Mouse (Mus musculus) thymus, postnatal 25 days (tissue): ENCODE measurements around the gene Kif13a.

Experiments used
- DNase-seq: peaks from one replicate; pipeline ENCODE4 v3.0.0; 2022

Kif13a gene

DNA sequence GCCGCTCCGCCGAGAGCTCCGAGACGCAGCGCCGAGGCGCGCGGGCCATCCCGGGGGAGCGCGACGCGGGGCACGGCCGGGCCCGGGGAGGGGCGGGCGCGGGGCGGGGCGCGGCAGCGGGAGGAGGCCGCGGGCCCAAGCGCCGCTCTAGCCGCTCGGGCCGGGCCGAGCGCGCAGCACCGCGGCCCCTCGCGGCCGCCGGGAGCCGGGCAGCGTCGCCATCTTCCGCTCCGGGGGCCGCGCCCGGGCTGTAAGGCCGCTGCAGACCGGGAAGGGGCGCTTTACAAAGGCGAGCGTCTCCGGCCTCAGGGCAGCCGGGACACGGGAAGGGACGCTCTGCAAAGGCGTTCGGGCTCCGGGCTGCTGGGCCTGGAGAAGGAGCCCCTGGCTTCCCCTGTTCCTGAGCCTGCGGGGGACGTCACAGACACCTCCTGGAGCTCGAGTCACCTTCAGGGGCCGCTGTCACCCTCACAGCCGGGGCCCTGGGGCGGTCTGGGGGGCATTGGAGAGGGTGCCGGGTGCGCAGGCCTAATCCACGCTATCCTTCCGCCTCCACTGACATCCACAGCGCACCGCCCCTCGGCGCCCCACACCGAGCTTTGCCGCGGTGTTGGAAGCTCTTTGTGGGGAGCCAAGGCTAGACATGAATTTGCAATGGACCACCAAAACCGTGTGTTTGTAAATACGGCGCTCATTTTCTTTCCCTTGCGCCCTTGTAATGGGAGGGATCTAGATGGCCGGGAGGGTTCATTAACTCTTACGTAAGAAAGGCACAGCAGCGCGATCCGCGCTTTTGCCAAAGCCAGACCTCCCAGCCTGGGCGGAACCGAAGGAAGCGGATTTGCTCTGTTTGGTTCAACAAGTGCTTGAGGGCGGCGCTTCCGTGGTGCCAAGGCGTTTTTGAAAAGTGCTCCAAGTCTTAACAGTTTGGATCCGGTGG lies at the start of gene Kif13a:
Gene Kif13a (minus strand): TSS at position 149 of the 940 bp plus-strand sequence.
- peak; percentile 56 for DNase-seq

DNA sequence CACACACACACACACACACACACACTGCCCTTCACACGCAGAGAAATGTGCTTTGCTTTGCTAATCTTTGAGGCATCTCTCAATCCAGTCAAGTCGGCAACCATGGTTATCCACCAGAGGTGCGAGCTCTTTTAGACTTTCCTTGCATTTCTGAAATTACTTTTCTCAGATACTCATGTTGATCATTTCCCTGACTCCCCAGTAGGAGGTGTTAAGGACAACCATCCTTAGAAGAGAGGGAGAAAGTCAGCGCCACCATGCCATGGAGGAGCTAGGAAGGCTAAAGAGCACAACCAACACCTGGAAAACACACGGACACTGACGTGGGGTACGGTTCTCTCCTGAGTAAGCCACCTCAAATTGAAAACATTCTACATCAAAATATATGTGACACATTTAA lies 46.9 kb upstream of the Kif13a start:
- DNase-seq, result no peak

DNA sequence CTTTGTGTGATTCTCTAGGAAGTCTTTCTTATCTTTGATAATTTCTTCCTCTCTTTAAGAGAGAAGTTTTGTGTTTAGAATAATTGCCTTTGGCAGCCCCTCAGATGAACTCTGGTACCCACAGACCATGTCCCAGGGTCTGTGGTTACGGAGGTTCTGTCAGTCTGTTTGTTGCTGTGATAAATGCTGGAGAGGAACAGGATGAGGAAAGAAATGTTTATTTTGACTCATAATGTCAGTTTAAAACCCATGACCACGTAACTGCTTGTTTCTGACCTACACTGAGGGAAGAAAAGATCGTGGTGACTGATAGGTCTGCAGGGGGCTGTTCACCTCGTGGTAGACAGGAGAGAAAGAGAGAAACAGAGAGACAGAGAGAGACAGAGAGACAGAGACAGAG lies 46.3 kb upstream of the Kif13a start:
- DNase-seq, result no peak

DNA sequence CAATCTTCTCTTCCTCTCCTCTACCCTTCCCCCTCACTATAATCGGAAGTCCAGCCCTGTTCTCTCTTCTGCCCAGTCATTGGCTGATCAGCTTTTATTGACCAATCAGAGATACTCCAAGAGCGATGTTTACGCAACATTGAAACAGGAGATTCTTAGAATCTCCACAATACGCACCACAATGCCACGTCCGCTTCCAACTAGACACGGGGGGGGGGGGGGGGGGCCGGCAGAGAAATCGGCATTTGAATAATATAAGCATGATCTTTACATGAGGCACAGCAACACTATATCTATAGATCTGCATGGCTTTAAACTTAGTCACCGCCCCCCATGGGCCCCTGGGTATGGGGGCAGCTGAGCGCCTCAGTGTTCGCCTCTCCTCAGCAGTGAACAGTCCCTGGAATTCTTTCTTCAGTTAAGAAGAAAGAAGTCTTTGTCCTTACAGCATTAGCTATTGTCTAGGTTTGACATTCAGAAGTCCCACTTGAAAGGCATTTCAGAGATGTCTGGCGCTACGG lies 45.4 kb upstream of the Kif13a start:
- DNase-seq, result no peak

DNA sequence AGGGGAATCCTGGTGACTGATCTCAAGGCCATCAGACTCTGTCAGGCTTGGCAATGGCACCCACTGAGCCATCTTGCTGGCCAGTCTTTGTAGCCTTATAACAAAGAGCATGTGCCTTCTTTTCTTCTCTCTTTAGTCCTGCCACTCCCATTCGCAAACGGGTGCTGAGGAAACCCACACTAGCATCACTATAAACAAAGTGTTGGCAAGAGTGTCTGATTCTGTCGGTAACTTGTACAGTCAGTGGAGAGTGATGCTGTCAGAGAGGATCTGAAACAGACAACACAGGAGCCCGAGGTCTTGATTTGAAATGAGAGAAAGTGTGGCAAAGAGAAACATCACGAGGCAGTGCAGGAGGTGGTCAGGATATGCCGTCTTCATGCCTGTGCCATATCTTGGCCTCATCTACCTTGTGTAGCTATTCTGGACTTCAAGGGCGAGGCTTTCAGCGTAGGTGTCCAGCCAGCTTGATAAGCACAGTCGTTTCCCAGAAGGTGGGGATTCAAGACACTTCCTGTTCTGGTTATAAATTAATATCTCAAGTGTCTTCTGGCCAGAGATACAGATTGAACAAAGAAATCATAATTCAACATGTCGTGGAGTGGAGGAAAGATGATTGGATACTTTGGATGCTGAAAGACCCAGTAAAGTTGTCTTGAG lies 40.7 kb upstream of the Kif13a start:
- DNase-seq, result no peak

DNA sequence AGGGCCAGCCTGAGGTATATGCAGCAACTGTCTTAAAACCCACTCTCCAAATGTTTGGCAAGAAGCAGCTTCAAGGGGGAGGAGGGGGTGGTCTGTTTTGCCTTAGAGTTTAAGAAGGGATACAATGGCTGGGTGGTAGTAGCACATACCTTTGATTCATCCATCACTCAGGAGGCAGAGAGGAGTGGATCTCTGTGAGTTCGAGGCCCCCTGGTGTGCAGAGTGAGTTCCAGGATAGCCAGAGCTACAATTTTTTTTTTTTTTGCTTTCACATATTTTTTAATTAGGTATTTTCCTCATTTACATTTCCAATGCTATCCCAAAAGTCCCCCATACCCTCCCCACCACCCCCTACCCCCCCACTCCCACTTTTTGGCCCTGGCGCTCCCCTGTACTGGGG lies 39.0 kb upstream of the Kif13a start:
- no peak for DNase-seq

DNA sequence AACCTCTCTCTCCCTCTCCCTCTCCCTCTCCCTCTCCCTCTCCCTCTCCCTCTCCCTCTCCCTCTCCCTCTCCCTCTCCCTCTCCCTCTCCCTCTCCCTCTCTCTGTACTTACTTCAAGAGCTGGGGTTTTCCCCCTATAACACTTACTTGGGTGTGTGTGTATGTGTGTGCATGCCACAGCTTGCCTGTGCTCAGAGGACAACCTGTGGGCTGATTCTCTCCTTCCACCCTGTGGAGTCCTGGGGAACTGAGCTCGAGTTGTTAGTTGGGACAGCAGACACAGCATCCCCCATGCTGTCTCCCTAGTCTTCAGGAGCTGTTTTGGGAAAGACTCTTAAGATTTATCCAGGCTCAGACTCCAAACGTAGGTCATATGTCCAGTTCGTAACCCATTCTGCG lies 37.6 kb upstream of the Kif13a start:
- DNase-seq, result no peak

DNA sequence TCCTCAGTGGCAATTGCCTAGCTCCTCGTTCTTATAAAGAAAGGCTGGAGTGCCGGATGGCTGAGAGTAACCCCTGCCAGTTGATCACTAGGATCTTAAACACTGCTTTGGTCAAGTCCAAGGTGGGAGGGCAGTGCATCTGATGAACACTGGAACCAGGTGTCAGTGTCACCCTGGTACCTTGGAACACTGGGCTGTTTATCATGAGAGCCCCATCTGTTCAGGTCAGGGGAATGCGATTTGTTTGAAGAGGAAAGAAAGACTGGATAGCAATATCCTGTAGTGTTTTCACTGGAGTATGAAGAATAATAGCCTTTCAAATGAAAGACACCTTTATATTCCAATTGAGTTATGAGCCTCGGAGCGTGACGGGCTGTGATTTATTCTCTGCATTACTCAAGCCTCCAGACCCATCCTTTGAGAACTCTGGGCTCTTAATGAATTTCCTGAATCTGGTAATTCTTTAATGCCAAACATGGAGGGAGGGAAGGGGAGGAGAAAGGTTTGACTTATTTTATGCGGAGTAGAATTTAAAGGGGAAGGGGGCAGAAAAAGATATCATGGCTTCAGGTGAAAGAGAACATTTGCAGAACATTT lies 31.3 kb upstream of the Kif13a start:
- DNase-seq, result no peak

DNA sequence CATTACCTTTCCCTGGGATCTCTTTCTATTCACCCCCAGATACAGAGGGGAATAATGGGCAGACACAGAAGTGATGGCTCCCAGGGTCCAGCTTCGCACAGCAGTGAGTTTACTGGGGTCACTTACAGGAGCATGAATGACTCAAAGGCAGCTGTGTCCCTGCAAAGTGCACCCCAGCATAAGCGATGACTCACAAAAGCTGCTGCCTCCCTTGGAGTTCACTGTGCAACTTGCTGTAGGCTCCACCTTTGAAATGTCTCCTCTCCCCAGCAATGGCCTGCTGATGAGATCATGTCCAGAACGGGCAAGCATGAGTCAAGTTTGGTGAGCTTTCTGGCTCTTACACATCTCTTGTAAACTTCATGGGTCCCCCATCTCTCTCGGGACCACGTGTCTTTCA lies 29.5 kb upstream of the Kif13a start:
- DNase-seq, result no peak

DNA sequence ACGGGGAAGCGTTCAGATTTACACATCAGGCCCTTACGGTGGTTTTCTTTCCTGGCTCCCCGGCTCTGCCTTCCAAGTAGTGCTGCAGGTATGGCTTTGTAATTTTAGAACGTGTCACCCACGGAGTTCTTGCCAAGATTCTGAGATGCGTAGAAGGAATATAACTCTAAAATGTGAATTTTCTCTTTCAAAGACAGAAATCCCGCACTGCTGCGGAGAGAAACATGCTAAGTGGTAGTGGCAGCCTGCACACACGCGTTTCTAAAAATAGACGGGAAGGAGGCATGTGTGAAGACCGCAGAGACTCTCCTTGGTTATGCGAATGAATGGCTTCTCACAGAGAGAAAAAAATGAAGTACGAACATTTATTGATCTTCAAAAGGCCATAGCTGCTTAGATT lies 21.5 kb upstream of the Kif13a start:
- DNase-seq, result no peak

DNA sequence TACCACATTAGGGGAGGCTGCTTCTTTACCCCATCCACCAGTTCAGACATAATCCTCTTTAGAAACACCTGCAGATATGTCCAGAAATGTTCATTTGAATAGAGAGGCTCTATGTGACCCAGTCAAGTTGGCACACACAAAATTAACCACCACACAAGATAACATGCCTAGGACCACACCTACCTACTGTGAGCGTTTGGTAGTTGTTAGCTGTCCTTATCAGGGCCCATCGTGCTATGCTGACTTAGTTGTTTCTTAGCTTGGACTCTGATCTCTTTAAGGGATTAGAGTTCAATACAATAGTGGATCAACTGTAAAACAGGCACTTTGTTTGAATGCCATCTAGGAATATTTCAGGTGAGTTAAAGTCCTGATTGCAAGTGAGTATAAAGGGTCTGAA lies 20.1 kb upstream of the Kif13a start:
- no peak for DNase-seq

DNA sequence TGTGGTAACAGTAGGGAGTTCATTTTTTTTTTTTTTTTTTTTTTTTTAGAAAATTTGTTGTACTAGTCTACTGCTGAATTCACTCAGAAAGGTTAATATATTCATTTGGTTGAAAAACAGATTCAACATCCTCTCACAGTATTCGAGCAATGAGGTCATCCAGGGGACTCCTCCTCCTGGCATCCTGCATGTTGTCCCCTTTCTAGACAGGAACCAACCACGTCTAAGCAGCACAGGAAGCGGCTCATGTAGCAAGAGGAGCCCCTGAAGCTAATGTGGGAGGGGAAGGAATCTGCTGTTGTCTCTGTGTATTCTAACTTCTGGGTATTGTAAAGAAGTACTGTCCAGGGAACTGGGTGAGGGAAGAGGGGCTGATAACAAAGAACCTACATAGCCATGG lies 18.4 kb upstream of the Kif13a start:
- no peak for DNase-seq

DNA sequence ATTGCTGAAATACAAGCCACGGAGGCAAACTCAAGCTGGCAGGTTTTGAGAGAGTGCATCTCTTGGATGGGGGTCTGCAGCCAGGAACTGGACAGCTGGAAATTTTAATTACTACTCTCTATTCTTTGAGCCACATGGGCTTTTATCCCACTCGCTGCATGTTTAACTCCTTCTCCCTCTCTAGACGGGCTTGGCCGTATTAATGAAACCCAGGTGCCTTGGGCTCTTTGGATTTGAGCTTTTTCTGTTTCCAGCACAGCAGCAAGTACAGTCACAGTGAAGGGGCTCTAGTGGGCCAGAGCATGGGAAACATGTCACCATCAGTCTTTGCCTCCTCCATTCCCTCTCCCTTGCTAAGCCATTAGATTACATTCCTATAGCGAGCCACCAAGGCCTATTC lies 16.4 kb upstream of the Kif13a start:
- no peak for DNase-seq

DNA sequence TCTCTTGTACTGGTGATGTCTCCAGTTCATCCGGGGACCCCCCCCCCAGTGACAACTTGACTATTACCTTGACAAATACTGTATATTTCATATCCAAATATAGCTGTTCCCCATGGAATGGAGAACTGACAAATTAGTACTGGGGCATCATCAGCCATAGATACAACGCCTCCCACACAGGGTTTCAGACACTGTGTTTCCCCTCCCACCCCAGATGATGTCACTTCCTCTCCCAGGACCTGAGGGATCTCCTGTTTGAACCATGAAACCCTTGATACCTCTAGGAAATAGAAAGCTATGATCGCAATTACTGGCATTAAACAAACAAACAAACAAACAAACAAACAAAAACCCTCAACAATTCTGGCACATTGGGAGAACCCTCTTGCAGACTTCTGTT lies 15.6 kb upstream of the Kif13a start:
- DNase-seq, result no peak

DNA sequence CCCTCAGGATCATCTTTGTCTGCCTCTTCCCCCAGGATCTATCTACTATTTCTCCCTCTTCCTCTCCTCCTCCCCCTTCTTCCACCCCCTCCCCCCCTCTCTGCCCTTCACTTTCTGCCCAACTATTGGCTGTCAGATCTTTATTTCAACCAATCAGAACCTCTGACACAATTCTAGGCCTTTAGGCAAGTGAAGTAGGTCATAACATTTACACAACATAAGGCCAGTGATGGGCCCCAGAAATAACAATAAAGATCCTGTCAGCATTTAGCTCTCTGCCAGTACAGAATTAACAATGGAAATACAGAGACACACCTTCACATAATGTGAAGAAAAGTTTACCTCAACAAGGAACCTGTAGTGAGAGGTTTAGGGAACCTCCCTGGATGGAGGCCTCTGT lies 13.6 kb upstream of the Kif13a start:
- no peak for DNase-seq

DNA sequence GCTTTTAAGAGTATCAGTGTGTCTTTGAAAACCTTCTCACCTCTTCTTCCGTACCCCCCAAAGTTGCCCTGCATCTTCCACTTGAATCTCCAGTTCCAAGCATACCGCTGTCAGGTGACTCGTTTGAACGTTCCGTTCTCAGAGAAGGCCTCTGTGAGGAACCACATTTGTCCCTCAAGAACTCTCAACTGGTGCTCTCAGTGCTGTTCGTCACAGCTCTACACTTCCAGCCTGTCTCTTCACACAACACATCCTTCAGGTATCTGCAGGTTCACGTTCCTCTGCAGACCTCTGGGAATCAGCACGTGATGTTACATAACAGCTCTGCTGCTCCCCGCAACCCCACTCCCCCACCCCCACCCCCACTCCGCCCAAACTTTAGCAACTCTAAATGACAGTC lies 4.4 kb upstream of the Kif13a start:
- no peak for DNase-seq

DNA sequence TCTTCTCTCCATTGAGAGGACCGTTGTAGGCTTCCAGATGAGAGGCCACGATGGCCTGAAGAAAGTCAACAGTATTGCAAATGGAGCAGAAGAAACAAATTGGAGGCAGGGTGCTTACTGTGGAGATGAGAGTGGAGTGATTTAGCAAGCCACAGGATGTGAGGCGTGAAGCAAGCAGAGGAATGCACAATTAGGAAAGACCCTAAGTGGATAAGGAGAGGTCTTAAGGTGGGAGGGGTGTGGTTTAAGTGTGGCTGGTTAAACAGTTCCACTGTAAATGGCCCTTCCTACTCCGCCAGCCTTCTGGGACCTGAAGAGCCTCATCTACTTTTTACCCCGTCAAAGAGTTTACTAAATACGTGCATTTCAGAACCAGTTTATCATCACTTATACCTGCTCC lies 3.2 kb upstream of the Kif13a start:
- no peak for DNase-seq

DNA sequence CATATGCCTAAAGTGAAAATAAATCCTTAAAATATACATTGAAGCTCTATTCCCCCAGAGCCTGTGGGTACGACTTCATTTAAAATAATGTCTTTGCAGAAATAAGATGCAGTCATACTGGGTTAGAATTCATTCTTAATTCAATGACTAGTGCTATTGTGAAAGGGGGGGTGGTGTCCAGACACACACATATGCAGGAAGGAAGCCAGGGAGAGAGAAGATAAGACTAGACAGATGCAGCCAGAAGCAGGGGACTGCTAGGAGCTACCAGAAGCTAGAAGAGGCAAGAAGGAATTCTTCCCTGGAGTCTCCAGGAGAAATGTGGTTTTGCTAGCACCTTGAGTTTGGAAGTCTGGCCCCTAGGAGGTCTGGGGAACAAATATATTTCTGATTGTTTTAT lies 2.4 kb upstream of the Kif13a start:
- DNase-seq, result no peak

DNA sequence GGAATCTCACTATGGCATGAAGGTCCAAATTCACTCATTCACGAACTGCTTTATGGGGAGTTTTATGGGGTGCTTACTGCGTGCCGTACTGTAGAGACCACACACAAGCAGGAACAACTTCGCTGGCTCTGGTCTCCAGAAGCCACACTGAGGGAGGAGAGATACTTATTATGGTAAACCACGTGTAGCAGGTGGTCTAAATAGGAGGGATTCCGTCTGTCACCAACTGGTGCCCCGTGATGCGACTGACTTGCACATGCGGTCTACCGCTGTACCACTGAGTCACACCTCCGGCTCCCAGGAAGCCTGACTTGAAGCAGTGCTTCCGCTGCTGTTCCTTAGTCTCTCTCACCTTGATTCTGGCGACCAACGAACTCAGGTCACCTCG lies 986 bp upstream of the Kif13a start:
- DNase-seq, result peak; percentile 39

DNA sequence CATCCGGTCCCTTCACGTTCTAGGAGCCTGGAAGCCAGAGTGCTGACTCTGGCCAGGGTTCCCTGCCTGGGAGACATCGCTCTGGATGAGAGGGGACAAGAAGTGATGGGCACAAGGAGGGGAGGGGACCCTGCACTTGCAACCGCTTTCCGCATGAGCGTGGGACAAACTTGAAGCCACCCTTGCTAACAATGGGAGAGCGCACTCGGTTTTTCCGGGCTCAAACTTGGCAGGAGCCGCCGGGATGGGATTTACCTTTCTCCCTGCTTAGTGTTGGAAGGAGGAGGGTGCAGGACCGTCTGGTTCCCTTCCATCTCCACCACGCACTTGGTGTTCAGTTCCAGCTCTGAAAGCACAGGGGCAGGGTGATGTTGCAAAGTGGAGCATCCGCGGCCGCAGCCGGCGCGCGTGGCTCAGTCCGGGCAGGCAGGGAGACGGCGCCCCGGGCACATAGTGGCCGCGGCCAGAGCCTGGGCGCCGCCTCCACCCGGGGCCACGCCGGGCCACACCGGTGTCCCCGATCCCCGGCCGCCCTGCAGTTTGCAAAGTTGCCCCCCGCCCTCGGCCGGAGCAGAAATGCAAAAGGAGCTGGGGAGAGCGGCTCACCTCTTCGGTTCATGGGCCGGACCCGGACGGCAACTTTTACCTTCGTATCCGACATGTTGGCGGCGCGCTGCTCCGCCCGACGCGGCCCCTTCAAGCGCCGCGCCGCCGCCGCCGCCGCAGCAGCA lies 541 bp downstream of the Kif13a start:
- peak; percentile 21 for DNase-seq

DNA sequence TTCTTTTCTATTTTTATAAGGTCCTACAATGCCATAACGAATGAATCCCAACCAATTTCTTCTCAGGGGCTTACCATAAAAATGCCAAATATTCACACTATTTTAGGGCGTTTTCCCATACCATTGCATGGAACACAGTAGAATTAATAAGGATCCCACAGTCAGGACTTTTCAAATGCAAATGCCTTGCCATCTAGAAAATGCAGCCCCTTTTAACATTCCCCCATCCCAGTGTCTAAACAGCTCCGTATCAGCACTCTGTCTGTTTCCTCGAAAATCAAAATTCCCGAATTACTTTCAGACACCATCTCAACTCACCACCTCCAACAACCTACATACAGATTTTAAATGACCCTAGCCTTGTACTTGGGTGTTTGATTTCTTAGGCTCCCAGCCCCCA lies 1.3 kb downstream of the Kif13a start:
- DNase-seq, result no peak

DNA sequence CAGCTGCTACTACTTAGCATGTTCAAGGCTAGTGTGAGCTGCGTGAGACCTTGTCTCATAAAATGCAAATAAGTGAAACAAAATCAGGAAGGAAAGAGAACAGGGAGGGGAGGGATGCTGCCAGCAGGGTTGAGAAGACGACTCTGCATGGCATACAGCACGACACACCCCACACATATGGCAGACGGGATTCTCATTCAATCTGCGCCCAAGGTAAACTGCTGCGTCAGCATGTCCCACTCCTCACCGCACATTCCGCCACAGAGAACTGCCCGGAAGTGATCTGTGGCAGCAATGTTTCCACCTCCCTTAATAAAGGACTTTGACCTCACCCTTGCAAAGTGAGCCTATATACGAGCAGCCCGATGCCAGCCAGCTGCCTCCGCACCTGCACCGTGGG lies 4.0 kb downstream of the Kif13a start:
- DNase-seq, result no peak

DNA sequence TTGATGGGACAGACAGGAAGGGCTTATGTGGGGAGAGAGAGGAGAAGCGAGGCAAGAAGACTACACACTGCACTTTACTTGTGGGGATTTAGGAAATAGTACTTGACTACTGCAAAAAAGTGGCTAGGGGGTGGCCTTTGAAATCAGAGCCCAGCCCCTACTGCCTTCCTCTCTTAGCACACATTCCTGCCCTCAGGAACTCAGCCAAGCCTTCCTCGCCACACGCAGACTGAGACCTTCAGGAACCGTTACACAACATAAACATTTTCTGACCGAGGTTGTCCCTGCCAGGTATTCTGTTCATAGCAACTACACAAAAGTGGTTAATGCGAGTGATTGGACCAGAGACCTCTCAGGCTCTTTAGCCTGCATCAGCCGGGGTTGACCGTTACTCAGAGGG lies 8.1 kb downstream of the Kif13a start:
- DNase-seq, result no peak
